Mouse (Mus musculus): ENCODE data around the gene Trim62.
A peak's percentile ranks its signal among the peaks of the same experiment; 100 is the strongest.

The Trim62 gene

DNA sequence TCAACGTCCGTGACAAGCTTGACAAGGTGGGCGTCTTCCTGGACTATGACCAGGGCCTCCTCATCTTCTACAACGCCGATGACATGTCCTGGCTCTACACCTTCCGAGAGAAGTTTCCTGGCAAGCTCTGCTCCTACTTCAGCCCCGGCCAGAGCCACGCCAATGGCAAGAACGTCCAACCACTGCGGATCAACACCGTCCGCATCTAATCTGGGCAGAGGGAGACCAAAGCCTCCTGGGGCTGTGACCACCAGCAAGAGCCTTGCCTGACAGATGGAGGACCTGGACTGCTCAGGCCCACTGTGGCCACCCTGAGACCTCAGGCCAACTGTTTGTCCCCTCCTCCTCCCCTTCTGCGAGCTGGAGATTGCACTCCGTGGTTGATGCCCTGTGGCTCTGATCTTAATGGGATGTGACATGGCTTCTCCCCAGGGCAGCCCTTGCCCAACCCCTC, 26.0 kb downstream of the Trim62 start:
- no peak for DNase-seq (ENCODE audit: low spot score in 2 of 2)

DNA sequence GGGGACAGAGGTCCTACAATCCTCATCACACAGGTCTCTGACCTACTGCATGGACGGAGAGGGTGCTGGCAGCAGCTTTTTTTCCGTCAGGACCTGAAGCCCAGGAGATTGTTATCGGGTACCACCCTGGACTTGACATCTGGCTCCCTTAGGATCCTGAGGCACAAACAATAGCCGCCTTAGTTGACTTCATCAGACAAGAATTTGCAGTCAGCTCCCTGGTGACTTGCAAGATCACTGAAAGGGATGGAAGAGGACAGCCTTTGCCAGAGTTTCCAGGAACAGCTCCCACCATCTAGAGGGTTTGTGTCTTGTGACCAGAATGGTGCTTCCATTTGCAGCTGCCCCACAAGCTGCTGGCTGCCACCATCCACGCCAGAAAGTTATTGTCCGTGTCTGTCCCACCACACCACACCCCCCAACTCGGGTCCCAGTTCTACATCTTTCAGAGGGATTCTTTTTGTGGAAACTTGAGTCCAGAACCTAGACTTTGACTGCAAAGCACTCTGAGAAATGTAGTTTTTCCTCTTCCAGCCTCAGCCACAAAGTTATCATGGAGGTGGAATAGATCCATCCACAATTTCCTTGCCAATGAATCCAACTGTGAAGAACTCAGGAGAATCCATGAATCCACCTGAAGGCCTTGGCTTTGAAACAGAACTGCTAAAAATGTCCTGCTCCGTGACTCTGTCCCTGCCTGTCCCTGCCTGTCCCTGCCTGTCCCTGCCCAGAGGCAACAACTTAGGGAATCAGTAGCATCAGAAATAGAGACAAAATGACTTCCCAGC, 27.1 kb downstream of the Trim62 start:
- no peak for DNase-seq (ENCODE audit: low spot score in 2 of 2)

DNA sequence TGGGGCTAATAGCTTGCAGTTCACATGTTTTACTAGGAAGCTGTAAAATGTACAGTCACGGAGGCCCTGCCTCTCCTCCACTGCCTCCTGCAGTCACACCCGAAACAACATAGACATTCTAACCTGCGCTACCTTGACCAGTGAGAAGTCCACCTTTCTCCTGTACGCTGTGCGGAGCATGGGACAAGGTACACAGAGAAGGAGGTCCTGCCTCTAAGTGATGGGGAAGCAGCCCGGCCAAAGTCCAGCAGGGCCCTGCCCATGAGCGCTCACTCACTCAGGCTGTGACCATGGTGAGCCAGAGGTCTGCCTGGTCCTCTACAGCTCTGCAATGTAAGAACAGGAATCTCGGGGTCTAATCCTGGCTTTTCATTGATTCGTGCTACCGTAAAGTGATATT, 28.7 kb downstream of the Trim62 start:
- no peak for DNase-seq (ENCODE audit: low spot score in 2 of 2)

DNA sequence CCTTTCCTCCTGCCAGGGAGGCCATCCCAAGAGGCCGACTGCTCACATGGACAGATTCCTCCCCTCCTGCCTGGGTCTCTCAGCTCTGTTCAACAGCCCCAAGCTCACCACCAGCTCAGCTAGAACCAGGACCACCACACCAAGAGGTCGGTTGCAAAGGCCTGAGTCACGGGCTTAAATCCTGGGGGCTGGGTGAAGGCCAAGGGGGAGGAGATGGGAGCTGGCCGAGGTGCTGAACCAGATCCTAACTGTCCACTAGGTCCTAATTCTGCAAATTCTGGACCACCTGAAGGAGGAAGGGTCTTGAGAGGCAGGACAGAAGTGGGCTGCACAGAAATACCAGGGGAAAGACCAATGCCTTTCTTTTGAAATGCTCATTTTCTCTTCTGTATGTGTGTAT, 30.4 kb downstream of the Trim62 start:
- DNase-seq (ENCODE audit: low spot score in 2 of 2), result no peak

DNA sequence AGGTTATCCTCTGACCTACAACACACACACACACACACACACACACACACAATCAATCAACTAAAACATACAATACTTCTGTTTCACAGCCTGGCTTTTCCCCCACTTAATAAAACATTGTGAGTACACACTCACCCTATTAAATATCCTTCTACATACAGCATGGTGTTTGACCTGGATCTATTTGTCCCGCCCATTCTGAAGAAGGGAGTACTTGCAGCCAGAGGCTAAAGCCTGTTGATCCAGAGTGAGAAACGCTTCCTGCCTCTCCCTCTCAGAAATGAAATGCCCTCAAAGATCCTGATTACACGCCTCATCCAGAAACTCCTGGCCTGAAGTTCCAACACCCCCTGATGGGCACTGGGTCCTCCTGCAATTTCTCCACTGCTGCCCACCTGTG, 33.7 kb downstream of the Trim62 start:
- DNase-seq (ENCODE audit: low spot score in 2 of 2), result no peak

DNA sequence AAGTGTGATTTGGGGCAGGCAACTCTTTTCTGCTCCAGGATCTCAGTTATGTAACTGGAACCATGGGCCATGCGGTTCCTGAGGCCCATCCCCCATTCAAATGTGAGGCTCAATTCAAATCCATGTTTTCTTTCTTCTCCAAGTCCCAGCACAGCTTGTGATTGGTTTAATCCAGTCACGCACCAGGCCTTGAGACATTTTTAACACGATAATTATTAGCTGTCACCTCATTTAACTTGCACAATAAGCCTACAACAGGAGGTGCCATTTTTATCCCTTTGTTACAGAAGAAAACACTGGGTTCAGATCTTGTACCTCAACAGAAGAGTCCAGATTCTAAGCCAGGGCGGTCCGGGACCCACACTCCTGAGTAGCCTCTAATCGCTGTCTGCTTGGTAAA, 34.4 kb downstream of the Trim62 start:
- no peak for DNase-seq (ENCODE audit: low spot score in 2 of 2)

DNA sequence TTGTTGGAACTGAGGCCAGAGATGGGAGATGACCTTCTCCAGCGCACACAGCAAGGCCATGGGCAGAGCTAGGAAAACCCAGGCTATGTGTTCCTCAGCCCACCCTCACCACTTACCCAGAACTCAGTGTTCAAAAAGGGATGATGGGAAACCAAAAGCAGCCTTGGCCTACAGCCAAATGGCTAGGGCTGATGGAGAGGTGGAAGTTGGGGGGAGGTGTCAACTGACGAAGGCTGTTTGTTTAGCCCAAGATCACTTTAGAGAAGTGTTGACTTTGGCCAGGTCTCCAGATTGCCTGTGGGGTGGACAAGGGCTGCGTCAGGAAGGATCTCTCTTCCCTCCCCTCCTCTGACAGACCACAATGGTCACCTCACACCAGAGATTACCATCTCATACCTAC, 34.8 kb downstream of the Trim62 start:
- no peak for DNase-seq (ENCODE audit: low spot score in 2 of 2)

DNA sequence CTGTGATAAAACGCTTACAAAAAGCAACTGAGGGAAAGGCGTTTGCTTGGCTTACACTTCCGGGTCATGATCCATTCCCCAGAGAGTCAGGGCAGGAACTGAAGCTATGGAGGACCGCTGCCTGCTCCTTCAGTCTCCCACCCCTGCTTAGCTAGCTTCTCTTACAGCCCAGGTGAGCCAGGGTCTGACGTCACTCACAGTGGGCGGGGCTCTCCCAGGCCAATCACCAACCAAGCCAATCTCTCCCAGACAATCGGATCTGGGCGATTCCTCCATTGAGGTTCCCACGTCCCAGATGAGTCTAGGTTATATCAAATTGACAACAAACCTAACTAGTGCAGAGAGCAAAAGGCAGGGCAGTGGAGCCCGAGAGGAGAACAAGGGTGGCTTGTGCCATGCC, 35.7 kb downstream of the Trim62 start:
- DNase-seq (ENCODE audit: low spot score in 2 of 2), result no peak

DNA sequence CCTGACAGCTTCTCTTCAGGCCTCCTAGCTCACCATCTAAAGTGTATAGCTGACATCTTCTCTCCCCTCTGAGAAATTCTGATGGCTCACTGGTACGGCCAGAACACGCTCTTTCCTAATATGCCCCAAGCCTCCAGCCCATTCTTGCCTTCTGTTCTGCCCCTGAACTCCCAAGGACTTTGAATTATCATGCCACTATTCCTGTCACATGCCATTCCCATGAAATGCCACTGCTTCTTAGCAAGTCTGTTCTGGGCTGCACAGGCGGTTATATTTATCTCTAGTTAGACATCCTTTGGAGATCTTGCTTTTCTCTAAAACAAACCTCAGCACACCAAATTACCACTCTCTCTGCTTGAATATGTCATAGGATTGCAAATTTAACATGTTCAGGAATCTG, 40.2 kb downstream of the Trim62 start:
- DNase-seq (ENCODE audit: low spot score in 2 of 2), result no peak

DNA sequence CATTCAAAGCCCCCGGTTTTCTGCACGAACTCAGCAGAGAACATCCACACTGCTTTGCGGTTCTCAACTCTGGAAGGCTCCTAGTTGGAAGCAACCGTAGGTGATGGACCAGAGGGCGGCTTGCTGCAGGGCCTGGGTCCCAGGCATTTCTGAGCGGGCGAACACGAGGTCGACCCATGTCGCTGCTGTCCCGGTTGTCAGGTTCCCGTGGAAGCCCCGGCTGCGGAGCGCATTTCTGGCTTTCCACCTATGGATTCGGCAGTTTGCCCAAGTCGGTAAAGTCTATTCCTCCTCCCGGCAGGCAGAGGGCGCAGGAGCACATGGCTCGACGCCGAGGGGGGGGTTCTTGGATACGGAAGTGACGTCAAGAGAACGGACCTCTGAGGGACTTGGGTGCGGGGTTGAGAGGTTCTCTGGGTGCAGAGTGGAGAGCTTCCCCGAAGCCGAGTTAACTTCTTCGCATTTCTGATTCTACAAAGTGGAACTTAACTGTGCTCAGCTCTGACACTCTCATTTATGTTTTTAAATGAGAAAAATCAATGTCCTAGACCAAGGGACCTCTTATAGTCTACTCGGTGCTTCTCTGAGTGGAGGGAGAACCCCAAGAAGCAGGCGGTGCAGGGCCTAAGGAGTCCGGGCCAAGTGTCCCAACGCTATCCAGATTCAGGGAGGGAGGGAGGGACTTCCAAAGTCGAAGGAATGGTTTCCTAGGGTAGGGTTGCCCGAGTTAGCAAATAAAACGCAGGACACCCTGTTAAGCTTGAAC, 41.6 kb downstream of the Trim62 start:
- DNase-seq (ENCODE audit: low spot score in 2 of 2), result peak; percentile 73 to 85

DNA sequence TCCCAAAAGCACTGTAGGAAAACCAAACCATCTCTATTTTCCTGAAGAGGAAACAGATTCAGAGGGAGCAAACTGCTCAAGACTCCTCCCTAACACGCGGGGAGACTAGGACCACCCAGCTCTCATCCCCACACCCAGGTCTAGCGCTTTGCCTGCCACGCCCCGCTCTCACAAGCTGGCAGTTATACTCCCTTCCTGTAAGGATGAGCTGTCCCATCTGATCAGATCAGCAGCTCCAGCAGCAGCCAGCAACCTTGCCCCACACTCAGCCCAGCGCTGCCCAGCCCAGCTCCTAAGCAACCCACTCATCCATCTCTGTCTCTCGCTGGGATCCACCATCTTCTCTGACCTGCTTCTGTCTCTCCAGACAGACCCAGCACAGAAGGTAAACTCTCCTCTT, 49.4 kb downstream of the Trim62 start:
- no peak for DNase-seq (ENCODE audit: low spot score in 2 of 2)

DNA sequence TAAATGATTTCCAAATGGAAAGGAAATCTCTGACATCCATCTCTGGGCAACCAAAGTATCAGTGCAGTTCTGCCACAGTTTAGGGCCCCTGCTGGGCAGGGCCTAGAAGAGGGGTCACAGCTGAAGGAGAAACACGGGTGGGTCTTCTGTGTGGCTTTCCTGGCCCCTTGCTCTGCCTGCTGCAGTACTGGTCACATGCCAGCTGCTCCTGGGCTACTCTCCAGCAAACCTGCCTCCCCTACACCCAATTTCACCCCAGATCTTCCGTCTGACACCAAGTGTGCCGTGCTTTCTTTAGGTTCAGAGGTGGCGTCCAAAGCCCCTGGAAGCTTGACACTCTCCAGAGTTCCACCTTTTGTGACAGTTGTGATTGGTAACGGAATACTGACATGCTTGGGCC, 52.2 kb downstream of the Trim62 start:
- DNase-seq (ENCODE audit: low spot score in 2 of 2), result no peak

DNA sequence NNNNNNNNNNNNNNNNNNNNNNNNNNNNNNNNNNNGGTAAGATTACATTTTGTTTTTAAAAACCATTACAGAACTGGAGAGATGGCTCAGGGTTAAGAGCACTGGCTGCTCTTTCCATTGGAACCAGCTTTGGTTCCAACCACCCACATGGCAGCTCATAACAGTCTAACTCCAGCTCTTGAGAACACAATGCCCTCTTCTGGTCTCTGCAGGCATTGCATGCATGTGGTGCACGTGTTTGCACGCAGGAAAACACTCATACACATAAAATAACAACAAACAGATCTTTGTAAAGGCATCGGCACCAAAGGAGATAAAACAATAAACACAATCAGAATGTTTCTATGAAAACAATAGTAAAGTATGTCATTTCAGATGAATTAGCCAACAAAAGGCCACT, 59.0 kb downstream of the Trim62 start:
- DNase-seq (ENCODE audit: low spot score in 2 of 2), result no peak

DNA sequence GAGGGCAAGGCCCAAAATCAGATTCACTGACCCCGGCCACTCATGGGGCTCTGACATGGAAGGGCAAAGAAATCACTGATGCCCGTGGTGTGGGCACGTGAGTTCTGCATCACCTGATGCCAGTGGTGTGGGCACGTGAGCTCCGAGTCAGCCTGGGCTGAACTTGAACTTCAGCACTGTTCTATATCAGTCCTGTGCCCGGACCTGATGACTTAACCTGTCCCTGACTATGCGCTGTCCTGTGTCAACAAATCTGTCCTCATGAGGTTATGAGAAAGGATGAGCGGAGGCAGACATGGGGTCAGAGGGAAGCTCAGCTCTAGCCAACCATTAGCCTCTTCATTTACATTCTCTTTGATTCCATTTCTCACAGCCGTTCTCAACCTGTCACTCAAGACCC, 63.4 kb downstream of the Trim62 start:
- DNase-seq (ENCODE audit: low spot score in 2 of 2), result no peak

DNA sequence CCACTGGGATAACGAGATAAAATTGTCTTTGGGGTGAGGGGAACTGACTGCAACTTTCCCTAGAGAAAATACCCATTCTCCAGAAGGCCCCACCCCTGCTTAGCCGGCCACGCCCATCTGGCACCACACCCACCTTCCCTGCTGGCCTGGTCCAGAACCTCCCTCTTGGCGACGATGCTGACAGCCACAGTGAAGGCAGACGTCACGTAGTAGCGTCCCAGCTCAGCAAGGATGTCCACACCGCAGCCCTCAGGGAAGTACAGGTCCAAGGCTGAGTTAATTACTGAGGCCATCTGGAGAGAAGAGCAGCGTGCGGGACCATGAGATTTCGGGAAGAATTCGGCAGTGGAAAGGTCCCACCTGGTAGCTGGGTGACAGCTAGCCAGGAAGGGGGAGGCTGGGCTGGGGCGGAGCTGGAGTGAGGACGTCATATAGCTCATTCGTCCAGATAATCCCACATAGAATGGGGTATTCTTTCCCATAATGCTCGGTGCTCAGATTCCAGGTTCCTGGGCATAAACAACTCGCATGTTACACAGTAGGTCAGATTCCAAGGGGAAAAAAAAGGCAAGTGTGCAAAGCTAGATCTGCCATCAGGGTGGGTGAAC, 64.0 kb downstream of the Trim62 start:
- DNase-seq (ENCODE audit: low spot score in 2 of 2), result no peak

DNA sequence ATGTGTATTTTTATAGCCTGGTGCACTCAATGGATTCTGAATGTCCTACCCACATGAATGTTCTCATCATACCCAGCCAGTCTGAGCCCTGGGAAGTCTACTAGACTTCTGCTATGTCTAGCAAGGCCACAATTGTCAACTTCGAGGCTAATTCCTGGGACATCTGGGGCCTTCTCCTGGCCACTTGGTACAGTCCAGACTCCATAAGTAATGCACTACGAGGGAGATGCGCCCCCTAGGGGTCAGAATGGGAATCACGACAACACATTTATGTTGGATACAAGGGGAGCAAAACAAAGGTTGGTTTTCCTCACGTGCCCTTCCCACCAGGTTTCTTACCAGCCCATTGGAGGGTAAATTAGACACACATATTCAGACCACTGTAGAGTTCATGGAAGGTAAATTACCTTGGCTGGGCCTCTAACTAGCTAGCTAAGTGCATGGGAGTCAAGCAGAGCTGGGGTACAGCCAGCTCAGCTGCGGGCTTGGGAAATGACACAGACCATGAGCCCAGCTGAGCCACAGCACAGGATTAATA, 64.8 kb downstream of the Trim62 start:
- peak in 1 of 2 experiments; percentile 75 for DNase-seq (ENCODE audit: low spot score in 2 of 2)

DNA sequence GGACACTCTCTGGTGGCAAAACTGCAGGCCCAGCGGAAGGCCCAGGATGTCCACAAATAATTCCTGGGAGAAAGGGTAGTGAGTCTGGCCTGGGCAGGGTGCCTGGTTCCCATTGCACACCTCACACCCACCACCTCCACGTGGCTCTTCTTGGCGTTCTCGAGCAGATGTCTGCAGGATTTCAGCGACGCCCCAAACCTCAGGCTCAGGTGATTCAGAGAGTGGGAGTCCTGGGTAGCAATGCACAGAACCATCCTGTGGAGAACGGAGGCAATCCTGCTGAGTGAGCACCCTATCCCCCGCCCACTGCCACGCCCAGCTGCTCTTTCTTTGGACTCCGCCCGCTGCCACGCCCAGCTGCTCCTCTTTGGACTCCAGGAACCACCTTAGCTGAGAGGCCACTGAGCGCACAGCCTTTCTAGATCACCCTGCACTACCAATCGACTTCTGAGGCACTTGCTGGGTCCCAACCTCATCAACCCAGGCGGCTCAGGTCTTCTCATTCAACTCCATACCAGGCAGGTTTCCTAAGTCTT, 66.2 kb downstream of the Trim62 start:
- no peak for DNase-seq (ENCODE audit: low spot score in 2 of 2)

DNA sequence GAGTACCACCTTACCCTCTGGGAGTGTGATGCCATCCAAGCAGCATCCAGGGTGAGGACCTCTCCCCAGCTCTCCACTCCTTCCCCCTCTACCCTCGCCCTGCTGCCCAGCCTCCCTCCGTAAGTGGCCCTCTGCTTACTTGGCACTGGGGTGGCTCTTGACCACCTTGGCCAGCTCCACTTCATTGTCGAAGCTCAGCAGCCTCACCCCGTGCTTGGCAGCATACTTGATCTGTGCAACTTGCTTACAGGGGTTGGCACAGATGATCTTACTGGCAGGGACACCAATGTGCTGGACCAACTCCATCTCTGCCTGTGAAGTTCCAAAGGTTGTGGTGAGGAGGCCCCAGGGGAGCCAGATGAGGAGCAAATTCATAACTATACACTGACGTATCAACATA, 67.1 kb downstream of the Trim62 start:
- no peak for DNase-seq (ENCODE audit: low spot score in 2 of 2)

DNA sequence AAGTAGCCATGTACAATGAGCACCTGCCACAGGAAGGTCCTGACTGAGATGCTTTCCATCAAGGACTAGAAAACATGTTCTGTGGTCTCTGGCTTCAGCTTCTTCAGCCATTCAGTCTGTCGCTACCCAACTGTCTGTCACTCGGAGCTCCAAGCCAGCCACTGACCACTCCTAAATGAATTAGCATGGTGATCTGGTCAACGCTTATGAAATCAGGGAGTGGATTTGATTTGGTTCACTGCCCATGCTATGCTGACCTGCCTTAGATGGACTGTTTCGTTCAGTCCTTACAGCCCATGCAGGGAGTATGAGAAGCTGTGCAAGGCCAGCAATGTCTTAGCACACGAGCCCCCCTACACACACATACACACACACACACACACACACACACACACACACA, 70.5 kb downstream of the Trim62 start:
- no peak for DNase-seq (ENCODE audit: low spot score in 2 of 2)

DNA sequence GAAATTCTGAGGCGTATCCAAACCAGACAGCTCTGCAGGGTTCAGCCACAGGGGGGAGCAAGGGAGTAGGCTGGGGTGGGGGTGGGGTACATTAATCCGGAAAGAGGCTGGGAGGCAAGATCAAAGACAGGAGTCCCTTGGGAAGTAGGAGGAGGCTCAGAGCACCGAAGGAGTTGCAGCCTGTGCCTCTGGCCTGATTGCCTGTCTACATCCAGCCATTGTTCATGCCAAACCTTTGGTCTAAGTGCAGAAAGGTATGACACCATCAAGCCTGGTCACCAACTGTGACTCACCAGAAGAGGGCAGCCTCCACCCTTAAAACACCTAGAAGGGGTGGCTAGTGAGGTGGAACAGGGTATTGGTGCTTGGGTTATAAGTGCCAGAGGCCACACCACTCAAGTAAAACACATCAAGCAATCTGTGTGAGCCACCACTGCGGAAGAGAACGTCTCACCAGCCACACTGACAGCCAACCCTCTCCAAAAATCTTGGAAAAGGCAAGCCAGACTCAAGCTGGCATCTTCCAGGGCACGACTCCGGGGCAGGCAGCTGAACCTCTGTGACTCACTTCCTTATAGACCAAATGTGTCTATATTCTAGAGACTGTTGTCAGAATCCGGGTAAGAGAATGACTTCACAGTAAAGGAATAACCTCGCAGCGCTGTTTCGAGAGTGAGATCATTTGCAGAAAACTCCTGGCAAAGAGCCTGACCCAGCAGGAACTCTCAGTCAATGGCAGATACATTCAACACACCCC, 74.0 kb downstream of the Trim62 start:
- no peak for DNase-seq (ENCODE audit: low spot score in 2 of 2)

DNA sequence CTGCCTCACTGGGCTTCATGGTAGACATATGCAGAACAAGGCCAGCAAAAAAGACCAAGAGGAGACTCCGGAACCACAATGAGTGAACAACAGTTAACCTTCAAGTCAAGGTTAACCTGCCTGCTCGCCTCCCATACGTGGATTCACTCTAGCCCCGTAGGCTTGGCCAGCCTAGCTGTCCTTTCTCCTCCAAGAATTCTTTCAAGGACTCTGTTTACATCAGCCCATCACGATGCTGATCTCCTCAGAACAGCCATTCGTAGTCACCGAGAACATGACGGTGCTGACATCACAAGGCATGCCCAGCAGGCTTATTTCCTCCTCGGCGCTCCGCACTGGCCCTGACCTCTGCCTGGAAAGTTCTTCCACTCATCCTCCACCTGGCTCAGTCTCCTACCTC, 74.8 kb downstream of the Trim62 start:
- DNase-seq (ENCODE audit: low spot score in 2 of 2), result no peak

DNA sequence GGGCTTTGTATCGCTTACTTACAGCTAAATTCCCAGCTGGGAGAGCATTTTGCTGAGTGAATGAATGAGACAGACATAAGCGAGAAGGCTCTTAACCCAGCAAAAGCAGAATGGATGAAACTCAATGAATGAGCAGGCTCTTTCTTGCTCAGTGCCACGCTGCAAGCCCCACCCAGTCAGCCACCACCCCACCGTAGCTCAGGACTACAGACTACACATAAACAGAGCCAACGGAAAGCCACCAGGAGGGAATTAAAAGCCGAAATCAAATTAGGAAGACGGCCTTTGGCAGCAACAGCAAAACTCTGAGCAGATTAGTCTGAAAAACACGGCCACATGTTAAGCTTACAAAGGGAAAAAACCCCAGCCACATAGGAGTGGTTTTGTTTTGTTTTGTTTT, 75.5 kb downstream of the Trim62 start:
- DNase-seq (ENCODE audit: low spot score in 2 of 2), result no peak

Measured in urinary bladder, postnatal 4 days (tissue).